In the genomic region with DNA sequence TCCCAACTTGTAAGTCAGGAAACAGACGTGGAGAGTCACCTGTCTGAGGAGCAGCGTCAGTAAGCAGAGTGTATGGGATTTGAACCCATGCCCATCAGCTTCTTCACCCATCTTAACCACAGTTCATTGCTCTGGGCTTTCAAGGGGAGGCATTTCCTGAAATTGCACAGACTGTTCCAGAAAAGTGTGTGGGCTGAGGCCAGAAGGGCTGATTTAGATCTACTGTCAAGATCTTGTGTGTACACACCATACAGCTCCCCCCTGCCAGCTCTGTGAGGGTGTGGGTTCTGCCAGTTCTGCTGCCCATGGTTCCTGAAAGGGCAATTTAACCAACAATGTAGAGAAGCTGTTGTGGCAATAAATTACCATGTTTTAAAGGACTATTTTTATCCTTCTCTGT, we compare ENCODE assay signal across 32 mouse cellular contexts. TPM values are rescaled to one million over a fixed set of nuclear protein-coding genes. Genes with fewer than 3 reads are reported as not detected.
DNase-seq lines count a peak whose midpoint lies in the region; ATAC-seq and TF ChIP-seq lines count a peak whose summit lies in the region.
"Had no signal": no experiment of that assay in that cellular context is flagged by ENCODE, and none has a peak within 500 bp of the region (broad histone marks: within the 10 kb centered on the region; RNA-seq: fewer than 3 reads in every experiment).

No protein-coding gene starts in this region.

- WGBS in olfactory bulb, adult 2 months, result 76% methylated on average over 2 of the region's 2 CpGs
- 59% methylated on average over 2 of the region's 2 CpGs for WGBS in liver, embryonic 12.5 days (ENCODE audit: insufficient replicate concordance)

- TF ChIP-seq EP300 in MEL (IDR thresholded peaks at IDR 0.05; ENCODE audit: low read depth in 1 of 2, low read length in 2 of 2), result peak in 1 of 2 experiments; percentile 59; a peak in 2 of 4 replicates

- no peaks in the 10 kb centered on the region for H3K9me3 ChIP-seq in MEL (replicated peaks; ENCODE audit: insufficient read depth, low read length)
- H3K9me3 ChIP-seq in liver, embryonic 12.5 days (replicated peaks), result no peaks in the 10 kb centered on the region
- H3K9me3 ChIP-seq: embryonic facial prominence, embryonic 13.5 days; forebrain, embryonic 12.5 days; hindbrain, embryonic 13.5 days; kidney, embryonic 15.5 days; limb, embryonic 10.5 days; limb, embryonic 15.5 days; neural tube, embryonic 15.5 days had no signal

- H3K9ac ChIP-seq in MEL (ENCODE audit: control insufficient read depth, low read depth, low read length, poor library complexity, severe bottlenecking), result no peak overlapping the region
- H3K9ac ChIP-seq in liver, embryonic 12.5 days, result no peak overlapping the region
- H3K9ac ChIP-seq: embryonic facial prominence, embryonic 13.5 days; forebrain, embryonic 12.5 days; forebrain, postnatal 0 days; hindbrain, embryonic 13.5 days; kidney, embryonic 15.5 days; limb, embryonic 15.5 days; liver, embryonic 14.5 days; neural tube, embryonic 15.5 days had no signal

- intact Hi-C loops in left cerebral cortex, postnatal 10 days (cut with DNase I), result no loop called here

- H3K4me1 ChIP-seq in MEL (ENCODE audit: control insufficient read depth in 1 of 2, insufficient read depth in 2 of 2, low read length in 2 of 2), result peaks cover 30 to 62% of the 10 kb centered on the region in 2 experiments
- peaks cover 4% of the 10 kb centered on the region; the same call in 1 of the 2 replicates for H3K4me1 ChIP-seq in olfactory bulb, adult 2 months (ENCODE audit: control insufficient read depth, insufficient read depth, low read length)
- peaks cover 16% of the 10 kb centered on the region for H3K4me1 ChIP-seq in liver, embryonic 12.5 days
- H3K4me1 ChIP-seq: embryonic facial prominence, embryonic 13.5 days; forebrain, embryonic 12.5 days; hindbrain, embryonic 13.5 days; kidney, embryonic 15.5 days; limb, embryonic 10.5 days; limb, embryonic 15.5 days; neural tube, embryonic 15.5 days had no signal

- peak; percentile 4 for DNase-seq in kidney, adult 11 months
- DNase-seq in kidney, adult 18-20 months, result no peak
- peak; percentile 42 for DNase-seq in MEL (ENCODE audit: low read depth, low spot score)
- DNase-seq in fat pad, adult 2 months (ENCODE audit: extremely low read depth, low read depth, low spot score), result peak; percentile 47
- DNase-seq in left cerebral cortex, postnatal 10 days (ENCODE audit: extremely low spot score in 1 of 2, low spot score in 2 of 2), result no peak
- DNase-seq: adrenal gland, postnatal 14 days; cerebellum, adult 11-12 months; cerebellum, adult 9-11 months; forebrain, postnatal 0 days; heart, postnatal 36 days; kidney, postnatal 25 days; layer of hippocampus, postnatal 36 days; lung, adult 2 months; lung, postnatal 10 days; midbrain, embryonic 14.5 days; spleen, adult 18-20 months; thymus, adult 18-20 months; thymus, postnatal 36 days had no signal

- no peak for TF ChIP-seq POLR2A in MEL (IDR thresholded peaks at IDR 0.05; ENCODE audit: control insufficient read depth in 1 of 2, insufficient read depth in 1 of 2, low read depth in 1 of 2, low read length in 2 of 2, poor library complexity in 1 of 2)
- TF ChIP-seq POLR2A in olfactory bulb, adult 2 months (IDR thresholded peaks at IDR 0.05; ENCODE audit: insufficient read depth, low read depth, low read length), result no peak

- H3K4me2 ChIP-seq in liver, embryonic 12.5 days, result no peak overlapping the region
- H3K4me2 ChIP-seq: embryonic facial prominence, embryonic 13.5 days; forebrain, embryonic 12.5 days; heart, embryonic 11.5 days; hindbrain, embryonic 13.5 days; kidney, embryonic 15.5 days; limb, embryonic 15.5 days; neural tube, embryonic 15.5 days had no signal

- H3K79me2 ChIP-seq in MEL (ENCODE audit: control insufficient read depth, insufficient read depth, low read length, poor library complexity), result no peaks in the 10 kb centered on the region

- no peaks in the 10 kb centered on the region for H3K27me3 ChIP-seq in MEL (ENCODE audit: control insufficient read depth in 1 of 2, insufficient read depth in 2 of 2, low read length in 2 of 2)
- H3K27me3 ChIP-seq in liver, embryonic 12.5 days (replicated peaks), result no peaks in the 10 kb centered on the region
- H3K27me3 ChIP-seq: CH12.LX; embryonic facial prominence, embryonic 13.5 days; forebrain, embryonic 12.5 days; hindbrain, embryonic 13.5 days; kidney, embryonic 15.5 days; limb, embryonic 15.5 days; neural tube, embryonic 15.5 days had no signal

- ATAC-seq in liver, embryonic 12.5 days, result no peak
- ATAC-seq: forebrain, postnatal 0 days; intestine, embryonic 16.5 days had no signal

- TF ChIP-seq RAD21 in MEL (IDR thresholded peaks at IDR 0.05; ENCODE audit: low read depth, low read length), result no peak

- TF ChIP-seq CTCF in MEL (IDR thresholded peaks at IDR 0.05 in 2 of 3, conservative IDR thresholded peaks at IDR 0.05 in 1 of 3; ENCODE audit: control insufficient read depth in 1 of 3, insufficient read depth in 1 of 3, low read depth in 2 of 3, low read length in 3 of 3, poor library complexity in 1 of 3, severe bottlenecking in 1 of 3), result no peak
- no peak for TF ChIP-seq CTCF in olfactory bulb, adult 2 months (IDR thresholded peaks at IDR 0.05; ENCODE audit: insufficient read depth, low read depth, low read length)

- peaks cover 0 to 63% of the 10 kb centered on the region in 2 experiments; a peak in 2 of 4 replicates for H3K36me3 ChIP-seq in MEL (ENCODE audit: control insufficient read depth in 1 of 2, insufficient read depth in 2 of 2, low read length in 2 of 2)
- no peaks in the 10 kb centered on the region for H3K36me3 ChIP-seq in liver, embryonic 12.5 days
- H3K36me3 ChIP-seq: embryonic facial prominence, embryonic 13.5 days; forebrain, embryonic 12.5 days; hindbrain, embryonic 13.5 days; kidney, embryonic 15.5 days; limb, embryonic 10.5 days; limb, embryonic 15.5 days; neural tube, embryonic 15.5 days had no signal

- no peak overlapping the region for H3K4me3 ChIP-seq in MEL (ENCODE audit: control insufficient read depth in 1 of 2, insufficient read depth in 1 of 2, low read depth in 2 of 2, low read length in 2 of 2)
- no peak overlapping the region for H3K4me3 ChIP-seq in olfactory bulb, adult 2 months (ENCODE audit: insufficient read depth, low read depth, low read length)
- H3K4me3 ChIP-seq in liver, embryonic 12.5 days, result no peak overlapping the region
- H3K4me3 ChIP-seq: embryonic facial prominence, embryonic 13.5 days; forebrain, embryonic 12.5 days; hindbrain, embryonic 13.5 days; kidney, embryonic 15.5 days; limb, embryonic 10.5 days; limb, embryonic 15.5 days; neural tube, embryonic 15.5 days had no signal

- H3K27ac ChIP-seq in MEL (ENCODE audit: control insufficient read depth, low read depth, low read length), result no peak overlapping the region
- peak overlapping the region; percentile 89 for H3K27ac ChIP-seq in olfactory bulb, adult 2 months (ENCODE audit: insufficient read depth, low read depth, low read length)
- H3K27ac ChIP-seq in liver, embryonic 12.5 days, result no peak overlapping the region
- H3K27ac ChIP-seq: embryonic facial prominence, embryonic 13.5 days; forebrain, embryonic 12.5 days; hindbrain, embryonic 13.5 days; kidney, embryonic 15.5 days; limb, embryonic 10.5 days; limb, embryonic 15.5 days; liver, embryonic 14.5 days; macrophage; neural tube, embryonic 15.5 days had no signal

TF ChIP-seq in MEL, 35 proteins besides CTCF, POLR2A, EP300 and RAD21:
- TF ChIP-seq MYC (IDR thresholded peaks at IDR 0.05; ENCODE audit: low read depth, low read length) (no peak), ZC3H11A (IDR thresholded peaks at IDR 0.05; ENCODE audit: low read depth, low read length) (no peak), ETS1 (IDR thresholded peaks at IDR 0.05; ENCODE audit: low read depth, low read length) (peak; percentile 45), ELF1 (IDR thresholded peaks at IDR 0.05; ENCODE audit: low read depth, low read length) (peak; percentile 32; the same call in 1 of the 2 replicates), TCF12 (IDR thresholded peaks at IDR 0.05; ENCODE audit: low read depth, low read length) (peak; percentile 13; the same call in 1 of the 2 replicates), SIN3A (IDR thresholded peaks at IDR 0.05; ENCODE audit: low read length) (peak; percentile 29; the same call in 1 of the 2 replicates), GATA1 (IDR thresholded peaks at IDR 0.05; ENCODE audit: low read depth, low read length) (peak; percentile 28; the same call in 1 of the 2 replicates), JUND (IDR thresholded peaks at IDR 0.05; ENCODE audit: low read depth, low read length) (no peak)

RNA-seq across cellular contexts. Expression of a gene that starts 17.4 kb away (rescaled TPM):
- 5.0 and 5.1 TPM in 2 replicates for total RNA-seq in MEL (2012; rRNA removed)
- polyA plus RNA-seq in MEL (2012; ENCODE audit: insufficient read depth in 1 of 2, insufficient read length in 2 of 2, low read depth in 1 of 2, low replicate concordance in 2 of 2, missing spikeins in 1 of 2), result 10 to 100 TPM in 1 of 2 experiments, not detected in 1; 10.1 TPM
- polyA plus RNA-seq in olfactory bulb, adult 2 months (2012; ENCODE audit: insufficient read depth, insufficient read length, low replicate concordance, missing spikeins), result not detected in 2 replicates
- total RNA-seq in left cerebral cortex, postnatal 10 days (2021), result 10 to 100 TPM; 81.5 to 87.1 TPM
- polyA plus RNA-seq in liver, embryonic 12.5 days (2016; fragmentation: Nextera tagmentation; extraction: Ambion mirVana), result 12.6 and 12.8 TPM in 2 replicates

Comparison
In these comparisons a context has a peak if more than half of its experiments do, and no peak if none do; other contexts are left out.
1. DNase-seq: peak in kidney, adult 11 months (single experiment), MEL (single experiment) and fat pad, adult 2 months (single experiment); none in kidney, adult 18-20 months (single experiment) and left cerebral cortex, postnatal 10 days (0 of 2).